Mouse (Mus musculus) right cerebral cortex, postnatal 14 days (tissue): ENCODE measurements around the gene Chchd6.

Experiments
- DNase-seq: peaks from one replicate; pipeline ENCODE4 v3.0.0; 2022

Chchd6 gene

GRCm38 (mm10) chr6:89448736-89449135, 146.7 kb downstream of the Chchd6 start:
- DNase-seq: no peak

- peak; percentile 13 for DNase-seq
Observed at GRCm38 (mm10) chr6:89440671-89441070, 154.8 kb downstream of the Chchd6 start.

- no peak for DNase-seq
Observed at GRCm38 (mm10) chr6:89431920-89432482, 163.5 kb downstream of the Chchd6 start.

GRCm38 (mm10) chr6:89430749-89431148, 164.7 kb downstream of the Chchd6 start:
- no peak for DNase-seq

- no peak for DNase-seq
Observed at GRCm38 (mm10) chr6:89428661-89429375, 166.6 kb downstream of the Chchd6 start.

- no peak for DNase-seq
Observed at GRCm38 (mm10) chr6:89424461-89424860, 171.0 kb downstream of the Chchd6 start.

- no peak for DNase-seq
Observed at GRCm38 (mm10) chr6:89422621-89423020, 172.8 kb downstream of the Chchd6 start.

- no peak for DNase-seq
Observed at GRCm38 (mm10) chr6:89421922-89422321, 173.5 kb downstream of the Chchd6 start.

GRCm38 (mm10) chr6:89421503-89421902, 173.9 kb downstream of the Chchd6 start:
- DNase-seq: no peak

GRCm38 (mm10) chr6:89420756-89421155, 174.7 kb downstream of the Chchd6 start:
- no peak for DNase-seq

GRCm38 (mm10) chr6:89420110-89420509, 175.3 kb downstream of the Chchd6 start:
- no peak for DNase-seq

- no peak for DNase-seq
Observed at GRCm38 (mm10) chr6:89419066-89419815, 176.2 kb downstream of the Chchd6 start.

GRCm38 (mm10) chr6:89416030-89416595, 179.3 kb downstream of the Chchd6 start:
- DNase-seq: no peak

- no peak for DNase-seq
Observed at GRCm38 (mm10) chr6:89415091-89415490, 180.4 kb downstream of the Chchd6 start.

- no peak for DNase-seq
Observed at GRCm38 (mm10) chr6:89414126-89414525, 181.3 kb downstream of the Chchd6 start.

- no peak for DNase-seq
Observed at GRCm38 (mm10) chr6:89413481-89413884, 182.0 kb downstream of the Chchd6 start.

- no peak for DNase-seq
Observed at GRCm38 (mm10) chr6:89412562-89412961, 182.9 kb downstream of the Chchd6 start.

GRCm38 (mm10) chr6:89409041-89409440, 186.4 kb downstream of the Chchd6 start:
- no peak for DNase-seq

- no peak for DNase-seq
Observed at GRCm38 (mm10) chr6:89408259-89408658, 187.2 kb downstream of the Chchd6 start.

GRCm38 (mm10) chr6:89407247-89407889, 188.1 kb downstream of the Chchd6 start:
- DNase-seq: no peak

- no peak for DNase-seq
Observed at GRCm38 (mm10) chr6:89404964-89405363, 190.5 kb downstream of the Chchd6 start.

GRCm38 (mm10) chr6:89403257-89404225, 191.9 kb downstream of the Chchd6 start:
- DNase-seq: no peak
